Mouse (Mus musculus) cortical plate, adult 2 months (tissue): ENCODE data around the gene Sprr1a.

Experiments used
- CTCF ChIP-seq: fragments of 200-500 bp; IDR thresholded peaks from 2 replicates; pipeline ENCODE4 v1.5.1; 2011; ENCODE audit warnings: mild to moderate bottlenecking, control low read depth, low read length; ENCODE audit not compliant: insufficient read depth; ENCODE audit errors: extremely low read depth
- POLR2A ChIP-seq: fragments of 200-500 bp; IDR thresholded peaks from 2 replicates; pipeline ENCODE4 v1.6.1; 2011; ENCODE audit warnings: mild to moderate bottlenecking, low read length, control low read depth; ENCODE audit not compliant: insufficient read depth; ENCODE audit errors: extremely low read depth

DNA sequence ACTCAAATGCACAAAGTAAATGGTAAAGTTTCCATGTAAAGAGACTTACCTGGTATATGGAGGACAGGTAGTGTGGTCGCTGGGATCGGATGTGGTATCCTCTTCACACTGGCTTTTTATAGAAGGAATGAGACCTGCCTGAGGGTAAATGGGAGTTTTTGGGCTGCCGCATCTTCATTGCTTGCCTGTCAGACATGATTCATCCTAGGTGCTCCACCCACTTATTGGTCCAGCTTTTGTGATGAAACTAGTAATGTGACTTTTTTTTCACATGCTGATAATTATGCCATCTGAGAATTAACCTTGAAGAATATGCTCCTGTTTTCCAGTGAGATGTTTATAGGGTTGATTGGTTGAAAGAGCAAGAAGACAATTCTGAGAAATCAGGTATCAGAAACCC lies 47.0 kb downstream of the Sprr1a start, which contains the start of gene Sprr1b:
- TF ChIP-seq CTCF, result no peak
- TF ChIP-seq POLR2A, result no peak
